Mouse (Mus musculus) bone marrow, adult 2 months (tissue): ENCODE measurements around the gene Prkcz.

Experiments used
- CTCF ChIP-seq: fragments of 200-500 bp; IDR thresholded peaks from 2 replicates; pipeline ENCODE4 v1.5.1; 2011; ENCODE audit warnings: low read length, control low read depth; ENCODE audit not compliant: control insufficient read depth, insufficient read depth
- POLR2A ChIP-seq: fragments of 200-500 bp; IDR thresholded peaks from 2 replicates; pipeline ENCODE4 v1.6.1; 2011; ENCODE audit warnings: low read depth, mild to moderate bottlenecking, control low read depth, low read length, borderline replicate concordance; ENCODE audit not compliant: control insufficient read depth

DNA sequence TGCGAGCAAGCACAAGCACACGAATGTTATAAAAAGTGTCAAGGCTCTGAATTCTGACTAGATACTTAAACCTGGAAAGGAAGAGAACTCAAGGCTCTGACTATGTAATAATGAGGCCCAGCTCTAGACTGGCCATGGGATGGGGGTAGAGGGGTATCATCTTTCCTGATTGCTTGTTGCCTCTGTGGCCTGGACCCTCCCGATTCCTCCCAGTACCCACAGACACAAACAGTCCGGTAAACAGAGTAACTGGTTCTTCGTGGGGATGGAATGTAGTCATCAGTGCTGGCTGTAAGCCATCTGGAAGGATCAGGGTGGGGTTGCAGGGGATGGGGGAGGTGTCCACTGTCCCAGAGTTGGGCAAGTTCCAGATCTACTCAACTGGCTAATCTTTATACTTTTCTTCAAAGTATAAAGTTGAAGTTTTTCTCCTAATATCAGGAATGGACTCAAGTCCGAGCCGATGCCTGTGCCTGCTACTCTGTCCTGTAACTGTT is 94.1 kb downstream of the Prkcz start:
- TF ChIP-seq CTCF (no peak), POLR2A (no peak)
